Mouse (Mus musculus): ENCODE results near the gene C5ar1. TPM values are rescaled to one million over a fixed set of nuclear protein-coding genes. Genes with fewer than 3 reads are reported as not detected.
A peak's percentile ranks its signal among the peaks of the same experiment; 100 is the strongest.

C5ar1 gene
- polyA plus RNA-seq, 1 experiment from 2014 or later, result 3.3 TPM

DNA sequence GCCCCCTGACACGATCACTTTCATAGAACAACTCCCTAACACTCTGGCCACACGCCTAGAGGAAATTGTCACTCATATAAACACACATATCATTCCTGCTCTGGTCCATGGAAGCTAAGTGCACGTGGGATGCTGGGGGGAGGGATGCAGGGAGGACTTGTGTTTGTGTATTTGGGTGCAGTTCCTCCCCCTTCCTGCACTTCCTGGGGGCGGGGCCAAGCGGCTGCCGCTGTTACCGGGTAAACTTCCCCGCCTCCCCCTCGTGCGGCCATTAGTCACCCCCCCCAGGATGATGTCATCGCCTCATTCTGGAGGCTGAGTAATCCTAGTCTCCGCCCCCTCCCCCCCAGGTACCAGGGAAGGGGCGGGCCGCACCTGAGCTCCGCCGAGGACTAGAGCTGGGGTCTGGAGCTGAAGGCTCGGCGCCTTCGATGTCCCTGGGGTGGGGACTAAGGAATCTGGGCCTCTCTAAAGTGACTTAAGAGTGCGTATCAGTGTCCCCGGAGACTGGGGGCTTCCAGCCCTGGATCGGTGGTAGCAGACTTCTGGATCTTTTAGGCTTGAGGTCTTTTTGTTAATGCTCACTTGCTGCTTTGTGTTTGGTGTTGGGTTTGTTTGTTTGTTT, 37.5 kb upstream of the C5ar1 start:
- H3K9ac ChIP-seq (ENCODE audit: low read length), result peak overlapping the region; percentile 61
- H3K4me3 ChIP-seq (ENCODE audit: control insufficient read depth in 1 of 2, insufficient read depth in 1 of 2, low read depth in 1 of 2, low read length in 2 of 2), result peak overlapping the region; percentile 24 to 46
- no peaks in the 10 kb centered on the region for H3K9me3 ChIP-seq (ENCODE audit: control insufficient read depth, low read length)
- ATAC-seq (ENCODE audit: insufficient number of reproducible peaks, insufficient read depth, low FRiP score, low read depth), result peak; percentile 31
- peak overlapping the region; percentile 86 to 88 for H3K27ac ChIP-seq (replicated peaks in 1 of 2; ENCODE audit: control insufficient read depth in 1 of 2, insufficient read depth in 1 of 2, low read depth in 2 of 2, low read length in 2 of 2)
- peaks cover 12 to 26% of the 10 kb centered on the region in 2 experiments for H3K4me1 ChIP-seq (ENCODE audit: control insufficient read depth in 2 of 2, insufficient read depth in 2 of 2, low read length in 2 of 2)
- H3K36me3 ChIP-seq (ENCODE audit: control insufficient read depth, insufficient read depth, low read length), result no peaks in the 10 kb centered on the region
- WGBS, result under 1% methylated on average over 21 of the region's 22 CpGs
- H3K27me3 ChIP-seq (ENCODE audit: control insufficient read depth, insufficient read depth, low read length), result no peaks in the 10 kb centered on the region
- peak overlapping the region; percentile 79 for H3K4me2 ChIP-seq (ENCODE audit: low read length)

GRCm38 (mm10) chr7:16296146-16296545, 36.8 kb upstream of the C5ar1 start:
- WGBS, result 30% methylated on average over 2 of the region's 2 CpGs
- H3K9me3 ChIP-seq (ENCODE audit: control insufficient read depth, low read length), result no peaks in the 10 kb centered on the region
- H3K9ac ChIP-seq (ENCODE audit: low read length), result no peak overlapping the region
- no peaks in the 10 kb centered on the region for H3K36me3 ChIP-seq (ENCODE audit: control insufficient read depth, insufficient read depth, low read length)
- peak overlapping the region; percentile 79 for H3K4me2 ChIP-seq (ENCODE audit: low read length)
- no peaks in the 10 kb centered on the region for H3K27me3 ChIP-seq (ENCODE audit: control insufficient read depth, insufficient read depth, low read length)
- H3K4me1 ChIP-seq (ENCODE audit: control insufficient read depth in 2 of 2, insufficient read depth in 2 of 2, low read length in 2 of 2), result peaks cover 12 to 26% of the 10 kb centered on the region in 2 experiments
- H3K27ac ChIP-seq (replicated peaks in 1 of 2; ENCODE audit: control insufficient read depth in 1 of 2, insufficient read depth in 1 of 2, low read depth in 2 of 2, low read length in 2 of 2), result peak overlapping the region; percentile 63 to 88
- 0 out of 4 replicates have a peak overlapping the region, but pooled peaks of 1 of the 2 experiments have one; percentile 24 for H3K4me3 ChIP-seq (ENCODE audit: control insufficient read depth in 1 of 2, insufficient read depth in 1 of 2, low read depth in 1 of 2, low read length in 2 of 2)
- no peak for ATAC-seq (ENCODE audit: insufficient number of reproducible peaks, insufficient read depth, low FRiP score, low read depth)

DNA sequence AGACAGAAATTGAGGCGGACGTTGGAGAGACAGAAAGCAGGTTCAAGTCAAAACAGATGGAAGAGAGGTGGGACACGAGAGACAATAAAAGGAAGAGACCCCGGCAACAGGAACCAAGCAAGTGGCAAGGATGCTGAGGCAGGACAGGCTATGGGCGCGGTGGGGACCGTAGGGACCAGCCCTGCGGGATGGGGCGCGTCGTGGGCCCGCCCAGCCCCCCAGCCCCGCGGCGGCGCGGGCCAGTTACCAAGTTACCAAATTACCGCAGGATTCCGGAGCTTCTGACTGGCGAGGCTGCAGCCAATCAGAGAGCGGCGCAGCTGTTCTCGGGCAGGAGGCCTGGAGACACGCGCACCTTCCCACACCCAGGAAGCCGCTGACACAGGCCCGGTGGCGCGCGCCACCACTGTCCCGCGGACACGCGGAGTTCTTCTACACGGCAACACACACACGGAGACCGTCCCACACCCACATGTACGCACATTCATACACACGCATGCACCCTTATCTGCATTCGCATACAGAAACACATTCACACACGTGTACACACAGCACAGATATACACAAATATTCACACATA, 36.1 kb upstream of the C5ar1 start:
- peak overlapping the region; percentile 88 to 98 for H3K27ac ChIP-seq (replicated peaks in 1 of 2; ENCODE audit: control insufficient read depth in 1 of 2, insufficient read depth in 1 of 2, low read depth in 2 of 2, low read length in 2 of 2)
- H3K9ac ChIP-seq (ENCODE audit: low read length), result peak overlapping the region; percentile 67
- H3K9me3 ChIP-seq (ENCODE audit: control insufficient read depth, low read length), result no peaks in the 10 kb centered on the region
- H3K36me3 ChIP-seq (ENCODE audit: control insufficient read depth, insufficient read depth, low read length), result no peaks in the 10 kb centered on the region
- H3K27me3 ChIP-seq (ENCODE audit: control insufficient read depth, insufficient read depth, low read length), result no peaks in the 10 kb centered on the region
- peak overlapping the region; percentile 79 for H3K4me2 ChIP-seq (ENCODE audit: low read length)
- ATAC-seq (ENCODE audit: insufficient number of reproducible peaks, insufficient read depth, low FRiP score, low read depth), result peak; percentile 57
- H3K4me1 ChIP-seq (ENCODE audit: control insufficient read depth in 2 of 2, insufficient read depth in 2 of 2, low read length in 2 of 2), result peaks cover 12 to 26% of the 10 kb centered on the region in 2 experiments
- H3K4me3 ChIP-seq (ENCODE audit: control insufficient read depth in 1 of 2, insufficient read depth in 1 of 2, low read depth in 1 of 2, low read length in 2 of 2), result peak overlapping the region; percentile 53 to 58
- WGBS, result 2% methylated on average over 31 of the region's 41 CpGs

GRCm38 (mm10) chr7:16294837-16295236, 35.5 kb upstream of the C5ar1 start:
- H3K4me3 ChIP-seq (ENCODE audit: control insufficient read depth in 1 of 2, insufficient read depth in 1 of 2, low read depth in 1 of 2, low read length in 2 of 2), result peak overlapping the region; percentile 53 to 58
- H3K4me1 ChIP-seq (ENCODE audit: control insufficient read depth in 2 of 2, insufficient read depth in 2 of 2, low read length in 2 of 2), result peaks cover 11 to 21% of the 10 kb centered on the region in 2 experiments
- under 1% methylated on average over 23 of the region's 23 CpGs for WGBS
- peak overlapping the region; percentile 88 to 98 for H3K27ac ChIP-seq (replicated peaks in 1 of 2; ENCODE audit: control insufficient read depth in 1 of 2, insufficient read depth in 1 of 2, low read depth in 2 of 2, low read length in 2 of 2)
- H3K4me2 ChIP-seq (ENCODE audit: low read length), result peak overlapping the region; percentile 79
- ATAC-seq (ENCODE audit: insufficient number of reproducible peaks, insufficient read depth, low FRiP score, low read depth), result peak; percentile 76
- H3K9ac ChIP-seq (ENCODE audit: low read length), result peak overlapping the region; percentile 67
- no peaks in the 10 kb centered on the region for H3K9me3 ChIP-seq (ENCODE audit: control insufficient read depth, low read length)
- no peaks in the 10 kb centered on the region for H3K36me3 ChIP-seq (ENCODE audit: control insufficient read depth, insufficient read depth, low read length)
- no peaks in the 10 kb centered on the region for H3K27me3 ChIP-seq (ENCODE audit: control insufficient read depth, insufficient read depth, low read length)

- Histone ChIP-seq H3K27ac (replicated peaks in 1 of 2; ENCODE audit: control insufficient read depth in 1 of 2, insufficient read depth in 1 of 2, low read depth in 2 of 2, low read length in 2 of 2) (peak overlapping the region; percentile 87 to 88), H3K27me3 (ENCODE audit: control insufficient read depth, insufficient read depth, low read length) (no peaks in the 10 kb centered on the region), H3K9me3 (ENCODE audit: control insufficient read depth, low read length) (no peaks in the 10 kb centered on the region), H3K4me3 (ENCODE audit: control insufficient read depth in 1 of 2, insufficient read depth in 1 of 2, low read depth in 1 of 2, low read length in 2 of 2) (peak overlapping the region in 1 of 2 experiments; percentile 53; a peak in 1 of 4 replicates), H3K4me1 (ENCODE audit: control insufficient read depth in 2 of 2, insufficient read depth in 2 of 2, low read length in 2 of 2) (peaks cover 7 to 20% of the 10 kb centered on the region in 2 experiments), H3K9ac (ENCODE audit: low read length) (no peak overlapping the region), H3K4me2 (ENCODE audit: low read length) (peak overlapping the region; percentile 79), H3K36me3 (ENCODE audit: control insufficient read depth, insufficient read depth, low read length) (no peaks in the 10 kb centered on the region)
- no peak for ATAC-seq (ENCODE audit: insufficient number of reproducible peaks, insufficient read depth, low FRiP score, low read depth)
- 19% methylated on average over 4 of the region's 4 CpGs for WGBS
Observed at GRCm38 (mm10) chr7:16294346-16294745, 35.0 kb upstream of the C5ar1 start.

DNA sequence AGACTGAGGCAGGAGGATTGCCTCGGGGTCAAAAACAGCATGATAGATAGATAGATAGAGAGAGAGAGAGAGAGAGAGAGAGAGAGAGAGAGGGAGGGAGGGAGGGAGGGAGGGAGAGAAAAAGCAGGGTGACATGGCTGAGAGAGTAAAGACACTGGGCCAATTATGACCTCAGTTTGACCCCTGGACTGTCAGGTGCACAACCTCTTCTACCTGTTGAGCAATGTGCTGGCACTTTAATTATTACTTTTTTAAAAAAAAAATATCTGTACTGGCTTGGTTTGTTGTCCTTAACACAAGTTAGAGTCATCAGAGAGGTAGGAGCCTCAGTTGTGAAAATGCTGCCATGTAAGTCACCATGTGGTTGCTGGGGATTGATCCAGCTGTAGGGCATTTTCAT, 28.5 kb upstream of the C5ar1 start:
- H3K4me3 ChIP-seq (ENCODE audit: control insufficient read depth in 1 of 2, insufficient read depth in 1 of 2, low read depth in 1 of 2, low read length in 2 of 2), result no peak overlapping the region
- H3K36me3 ChIP-seq (ENCODE audit: control insufficient read depth, insufficient read depth, low read length), result peaks cover 15% of the 10 kb centered on the region
- H3K4me2 ChIP-seq (ENCODE audit: low read length), result no peak overlapping the region
- H3K27me3 ChIP-seq (ENCODE audit: control insufficient read depth, insufficient read depth, low read length), result no peaks in the 10 kb centered on the region
- no peaks in the 10 kb centered on the region for H3K9me3 ChIP-seq (ENCODE audit: control insufficient read depth, low read length)
- H3K27ac ChIP-seq (replicated peaks in 1 of 2; ENCODE audit: control insufficient read depth in 1 of 2, insufficient read depth in 1 of 2, low read depth in 2 of 2, low read length in 2 of 2), result no peak overlapping the region
- no peak overlapping the region for H3K9ac ChIP-seq (ENCODE audit: low read length)
- WGBS, result 79% methylated on average over 1 of the region's 1 CpGs
- peaks cover 4 to 8% of the 10 kb centered on the region in 2 experiments for H3K4me1 ChIP-seq (ENCODE audit: control insufficient read depth in 2 of 2, insufficient read depth in 2 of 2, low read length in 2 of 2)
- ATAC-seq (ENCODE audit: insufficient number of reproducible peaks, insufficient read depth, low FRiP score, low read depth), result no peak

- Histone ChIP-seq H3K4me2 (ENCODE audit: low read length) (peak overlapping the region; percentile 67), H3K27ac (replicated peaks in 1 of 2; ENCODE audit: control insufficient read depth in 1 of 2, insufficient read depth in 1 of 2, low read depth in 2 of 2, low read length in 2 of 2) (peak overlapping the region; percentile 77 to 97), H3K9me3 (ENCODE audit: control insufficient read depth, low read length) (no peaks in the 10 kb centered on the region), H3K9ac (ENCODE audit: low read length) (peak overlapping the region; percentile 83), H3K36me3 (ENCODE audit: control insufficient read depth, insufficient read depth, low read length) (peaks cover 22% of the 10 kb centered on the region), H3K4me3 (ENCODE audit: control insufficient read depth in 1 of 2, insufficient read depth in 1 of 2, low read depth in 1 of 2, low read length in 2 of 2) (peak overlapping the region; percentile 49 to 64), H3K27me3 (ENCODE audit: control insufficient read depth, insufficient read depth, low read length) (no peaks in the 10 kb centered on the region), H3K4me1 (ENCODE audit: control insufficient read depth in 2 of 2, insufficient read depth in 2 of 2, low read length in 2 of 2) (peaks cover 4 to 8% of the 10 kb centered on the region in 2 experiments)
- WGBS, result 77% methylated on average over 2 of the region's 2 CpGs
- ATAC-seq (ENCODE audit: insufficient number of reproducible peaks, insufficient read depth, low FRiP score, low read depth), result no peak
Observed at GRCm38 (mm10) chr7:16287016-16287415, 27.7 kb upstream of the C5ar1 start.

Measured in heart, embryonic 14.5 days (tissue).